Mouse (Mus musculus) hindbrain, embryonic 12.5 days (tissue): ENCODE measurements at regions not wholly inside any gene's neighbourhood (a gene's known extent, or its start where the extent isn't known, plus 50 kb on each side); places are given as distances from the start of the nearest gene placed in this dataset.
"Not testable (repeated sequence)": the region's sequence is repeated elsewhere in the genome, so short reads cannot be mapped to it uniquely, and the experiment has no call there.

Experiments
- ATAC-seq: fragments of 200-750 bp; cut with Nextera tagmentation; 2 replicates; pipeline ENCODE4 v1.8.0; 2017; ENCODE audit warnings: moderate TSS enrichment; ENCODE audit not compliant: low FRiP score
- H3K27ac ChIP-seq: fragments of 300-500 bp; sonication (generic); 2 replicates; pipeline ENCODE4 v1.5.1; 2016; ENCODE audit warnings: mild to moderate bottlenecking
- H3K27me3 ChIP-seq: fragments of 300-500 bp; sonication (generic); 2 replicates; pipeline ENCODE4 v1.6.1; 2016; ENCODE audit warnings: mild to moderate bottlenecking
- H3K36me3 ChIP-seq: fragments of 300-500 bp; sonication (generic); 2 replicates; pipeline ENCODE4 v1.6.1; 2016; ENCODE audit warnings: mild to moderate bottlenecking
- H3K4me1 ChIP-seq: fragments of 300-500 bp; sonication (generic); 2 replicates; pipeline ENCODE4 v1.6.1; 2016
- H3K4me2 ChIP-seq: fragments of 300-500 bp; sonication (generic); replicated peaks from 2 replicates; pipeline ENCODE4 v1.6.1; 2016; ENCODE audit warnings: mild to moderate bottlenecking
- H3K4me3 ChIP-seq: fragments of 300-500 bp; sonication (generic); 2 replicates; pipeline ENCODE4 v1.5.1; 2016; ENCODE audit warnings: mild to moderate bottlenecking
- H3K9ac ChIP-seq: fragments of 300-500 bp; sonication (generic); 2 replicates; pipeline ENCODE4 v1.6.1; 2016; ENCODE audit warnings: mild to moderate bottlenecking, moderate library complexity
- H3K9me3 ChIP-seq: fragments of 300-500 bp; sonication (generic); replicated peaks from 2 replicates; pipeline ENCODE4 v1.6.1; 2016; ENCODE audit warnings: mild to moderate bottlenecking
- WGBS: fragments of 180-500 bp; shearing (Covaris S2); methylation state at CpG from one replicate; pipeline ENCODE4 v1.1.7; 2016; 5-methylcytosine and 5-hydroxymethylcytosine counted together

DNA sequence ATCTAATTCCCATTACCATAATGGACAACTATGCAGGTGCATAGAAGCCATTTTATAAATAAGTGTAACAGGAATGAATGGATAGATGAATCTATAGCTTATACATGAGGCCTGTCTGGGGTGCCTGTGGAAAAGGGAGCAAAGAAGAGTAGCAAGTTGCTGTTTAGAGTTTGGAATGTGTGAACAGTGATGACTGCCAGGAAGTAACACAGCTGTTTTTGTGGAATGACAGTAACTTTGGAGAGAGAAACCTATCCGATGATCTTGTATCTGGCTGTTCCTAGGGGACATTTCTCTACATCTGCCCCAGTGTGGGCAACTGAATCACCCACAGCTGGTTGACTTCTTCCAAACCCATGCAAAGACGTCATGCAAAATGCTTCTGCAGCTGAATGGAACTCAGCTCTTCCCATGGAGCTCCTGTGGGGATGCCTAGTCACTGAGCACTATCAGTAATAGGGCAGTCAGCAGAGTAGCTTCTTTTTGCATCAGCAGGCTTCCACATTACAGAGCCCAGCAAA, 192.4 kb downstream of the Osr1 start:
- not testable (repeated sequence) for H3K4me3 ChIP-seq, H3K4me2 ChIP-seq, ATAC-seq, H3K9me3 ChIP-seq, H3K36me3 ChIP-seq, H3K27ac ChIP-seq, H3K9ac ChIP-seq, H3K4me1 ChIP-seq, H3K27me3 ChIP-seq
- WGBS, result 63% methylated on average over 2 of the region's 2 CpGs

DNA sequence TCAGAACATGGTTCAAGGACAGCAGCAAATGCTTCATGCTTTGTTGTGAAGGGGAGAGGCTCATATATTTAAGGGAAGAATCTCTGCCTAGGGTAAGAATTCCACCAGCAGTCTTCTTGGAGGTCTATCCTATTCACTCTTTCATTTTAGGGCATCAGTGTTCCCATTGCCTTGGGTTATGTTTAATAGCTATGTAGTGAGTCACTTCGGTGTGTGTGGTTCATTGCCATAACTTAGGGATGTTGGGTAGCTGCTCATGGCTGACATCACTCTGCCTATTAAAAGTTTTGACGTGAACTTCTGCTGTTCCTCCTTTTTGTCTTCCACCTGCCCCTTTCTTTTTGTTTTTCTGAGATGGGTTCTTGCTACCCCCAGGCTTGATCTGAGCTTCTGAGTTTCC, 192.9 kb downstream of the Osr1 start:
- Histone ChIP-seq H3K4me3 (no peak overlapping the region), H3K4me2 (no peak overlapping the region), H3K27me3 (no peaks in the 10 kb centered on the region), H3K27ac (no peak overlapping the region), H3K9me3 (no peaks in the 10 kb centered on the region), H3K36me3 (no peaks in the 10 kb centered on the region), H3K9ac (no peak overlapping the region), H3K4me1 (no peaks in the 10 kb centered on the region)
- 91% methylated on average over 2 of the region's 2 CpGs for WGBS
- no peak for ATAC-seq

DNA sequence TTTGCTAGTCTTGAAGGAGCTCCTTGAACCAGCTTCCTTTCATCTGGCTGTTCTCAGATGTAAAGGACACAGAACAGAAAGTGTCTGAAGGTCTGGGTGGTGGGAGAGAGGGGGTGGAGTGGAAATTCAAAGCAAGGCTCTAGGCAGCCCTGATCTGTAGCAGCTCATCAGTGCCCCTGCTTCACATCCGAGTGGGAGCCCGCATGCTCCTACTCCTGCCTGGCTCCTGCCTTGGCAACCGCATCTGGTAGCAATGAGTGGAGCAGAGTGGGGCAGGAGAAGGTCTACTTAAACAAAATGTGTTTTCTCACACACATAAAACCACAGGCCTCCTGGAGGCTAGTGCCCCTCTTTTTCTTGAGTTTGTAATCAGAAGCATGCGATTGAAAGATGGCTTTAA, 201.0 kb downstream of the Osr1 start:
- no peak for ATAC-seq
- Histone ChIP-seq H3K36me3 (no peaks in the 10 kb centered on the region), H3K9ac (no peak overlapping the region), H3K4me1 (no peaks in the 10 kb centered on the region), H3K27ac (no peak overlapping the region), H3K9me3 (no peaks in the 10 kb centered on the region), H3K27me3 (no peaks in the 10 kb centered on the region), H3K4me3 (no peak overlapping the region), H3K4me2 (no peak overlapping the region)
- WGBS, result 70% methylated on average over 4 of the region's 4 CpGs

DNA sequence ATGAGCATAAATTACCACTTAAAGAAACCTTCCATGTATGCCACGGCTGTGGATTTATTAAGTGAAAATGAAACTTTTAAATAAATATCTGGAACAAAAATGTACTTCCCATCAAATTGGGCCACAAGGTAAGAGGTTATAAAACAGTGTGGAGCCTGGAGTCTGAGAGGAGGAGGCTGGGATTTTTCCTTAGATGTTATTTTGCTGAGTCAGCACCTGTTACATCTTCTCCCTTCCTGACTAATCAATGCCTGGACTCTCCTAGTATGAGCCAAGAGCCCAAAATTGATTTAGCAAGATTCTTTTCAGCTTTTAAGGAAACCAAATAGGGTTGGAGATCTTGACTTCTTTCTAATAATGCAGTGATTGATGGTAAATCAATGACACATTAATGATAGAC, 203.0 kb downstream of the Osr1 start:
- no peaks in the 10 kb centered on the region for H3K27me3 ChIP-seq
- WGBS, result 90% methylated on average over 1 of the region's 1 CpGs
- H3K4me2 ChIP-seq, result no peak overlapping the region
- no peaks in the 10 kb centered on the region for H3K4me1 ChIP-seq
- H3K9ac ChIP-seq, result no peak overlapping the region
- no peak overlapping the region for H3K4me3 ChIP-seq
- no peaks in the 10 kb centered on the region for H3K9me3 ChIP-seq
- ATAC-seq, result no peak
- H3K36me3 ChIP-seq, result no peaks in the 10 kb centered on the region
- no peak overlapping the region for H3K27ac ChIP-seq

DNA sequence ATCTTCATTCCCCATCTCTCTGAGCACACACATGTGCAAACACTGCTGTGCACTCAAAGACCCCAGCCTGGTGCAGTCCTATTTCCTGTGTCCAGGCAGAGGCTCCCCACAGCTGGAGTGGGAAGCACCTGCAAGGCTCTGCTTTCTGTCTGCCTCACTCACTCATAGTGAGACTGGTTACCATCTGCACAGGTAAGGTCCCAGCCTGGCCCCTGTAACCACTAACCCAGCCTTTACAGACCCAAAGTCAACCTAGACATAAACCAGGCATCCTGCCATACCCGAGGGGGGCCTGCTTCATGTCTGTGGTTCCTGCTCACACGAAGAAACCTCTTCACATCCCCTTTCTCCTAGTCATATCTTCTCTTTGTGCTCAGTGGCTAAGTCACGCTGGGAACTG, 232.4 kb downstream of the Osr1 start:
- no peaks in the 10 kb centered on the region for H3K36me3 ChIP-seq
- H3K9ac ChIP-seq, result no peak overlapping the region
- no peak overlapping the region for H3K4me3 ChIP-seq
- WGBS, result 76% methylated on average over 3 of the region's 3 CpGs
- H3K9me3 ChIP-seq, result no peaks in the 10 kb centered on the region
- ATAC-seq, result no peak
- no peak overlapping the region for H3K4me2 ChIP-seq
- H3K4me1 ChIP-seq, result no peaks in the 10 kb centered on the region
- no peak overlapping the region for H3K27ac ChIP-seq
- H3K27me3 ChIP-seq, result no peaks in the 10 kb centered on the region

DNA sequence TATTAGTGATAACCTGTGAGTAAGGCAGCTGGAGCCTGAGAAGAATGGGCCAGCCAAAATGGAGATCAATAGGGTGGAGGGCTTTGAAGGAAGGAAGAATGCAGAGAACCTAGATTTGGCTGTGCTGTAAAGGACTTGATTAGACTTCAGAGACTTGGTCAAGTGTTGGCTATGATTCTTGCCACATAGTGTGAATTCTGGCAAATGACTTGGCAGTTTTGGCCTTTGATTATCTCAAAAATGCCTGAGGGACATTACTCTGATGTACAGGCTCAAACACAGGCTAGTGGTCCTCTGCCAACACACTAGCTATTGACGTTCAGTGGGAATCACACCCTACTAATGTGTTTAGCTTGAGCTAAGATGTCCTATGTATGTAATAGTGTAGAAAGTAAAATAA, 237.5 kb downstream of the Osr1 start:
- Histone ChIP-seq H3K36me3 (no peaks in the 10 kb centered on the region), H3K27ac (no peak overlapping the region), H3K9ac (no peak overlapping the region), H3K4me3 (no peak overlapping the region), H3K27me3 (no peaks in the 10 kb centered on the region), H3K4me1 (no peaks in the 10 kb centered on the region), H3K4me2 (no peak overlapping the region), H3K9me3 (no peaks in the 10 kb centered on the region)
- WGBS, result 91% methylated on average over 1 of the region's 1 CpGs
- no peak for ATAC-seq

DNA sequence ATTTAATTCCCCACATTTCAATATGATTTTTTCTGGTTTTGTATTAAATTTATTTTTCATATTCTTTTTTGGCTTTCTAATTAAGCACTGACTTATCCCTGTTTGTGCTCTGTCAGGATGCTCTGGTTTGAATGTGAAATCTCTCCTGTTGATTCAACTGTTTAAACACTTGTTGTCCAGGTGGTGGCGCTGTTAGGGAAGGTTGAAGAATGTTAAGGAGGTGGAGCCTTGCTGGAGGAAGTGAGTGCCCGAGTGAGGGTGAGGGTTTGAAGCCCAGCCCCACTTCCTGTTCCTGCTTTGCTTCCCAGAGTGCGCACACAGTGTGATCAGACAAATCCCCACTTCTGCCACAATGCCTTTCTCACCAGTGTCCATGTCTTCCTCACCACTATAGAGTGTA, 263.4 kb downstream of the Osr1 start:
- no peaks in the 10 kb centered on the region for H3K9me3 ChIP-seq
- no peak overlapping the region for H3K4me3 ChIP-seq
- H3K9ac ChIP-seq, result no peak overlapping the region
- ATAC-seq, result no peak
- no peaks in the 10 kb centered on the region for H3K36me3 ChIP-seq
- H3K27me3 ChIP-seq, result no peaks in the 10 kb centered on the region
- H3K4me2 ChIP-seq, result no peak overlapping the region
- 63% methylated on average over 3 of the region's 3 CpGs for WGBS
- no peaks in the 10 kb centered on the region for H3K4me1 ChIP-seq
- H3K27ac ChIP-seq, result no peak overlapping the region

DNA sequence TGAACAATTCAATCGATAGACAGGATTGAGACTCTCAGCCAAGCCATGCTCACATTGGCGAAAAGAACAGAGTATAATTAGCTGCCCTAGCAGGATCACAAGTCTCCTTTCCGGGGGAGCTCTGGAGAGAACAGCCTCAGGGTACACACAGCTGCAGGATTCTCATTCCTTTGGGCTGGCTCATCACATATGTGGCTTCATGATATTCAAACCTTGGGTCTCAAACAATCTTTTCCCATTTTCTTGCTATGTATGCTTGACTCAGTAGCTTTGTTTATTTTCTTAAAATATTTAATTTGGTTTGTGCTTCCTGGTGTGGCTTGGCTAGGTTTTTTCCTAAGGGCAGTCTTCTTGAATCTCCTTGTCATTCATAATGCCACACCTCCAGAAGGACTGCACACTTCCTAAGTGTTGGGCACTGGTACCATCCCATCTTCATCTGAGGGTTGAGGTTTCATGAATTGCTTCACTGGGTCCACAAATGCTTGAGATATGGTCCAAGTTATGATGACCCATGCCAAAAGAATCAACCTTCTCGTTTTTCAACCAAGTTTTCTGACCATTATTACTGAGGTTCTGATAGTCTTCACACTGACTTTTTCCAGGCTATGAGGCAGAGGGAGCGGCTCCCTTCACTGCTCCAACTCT, 269.4 kb downstream of the Osr1 start:
- Histone ChIP-seq H3K27me3 (no peaks in the 10 kb centered on the region), H3K9ac (no peak overlapping the region), H3K4me3 (no peak overlapping the region), H3K9me3 (no peaks in the 10 kb centered on the region), H3K4me1 (no peaks in the 10 kb centered on the region), H3K27ac (no peak overlapping the region), H3K36me3 (no peaks in the 10 kb centered on the region), H3K4me2 (no peak overlapping the region)
- 76% methylated on average over 5 of the region's 5 CpGs for WGBS
- no peak for ATAC-seq

DNA sequence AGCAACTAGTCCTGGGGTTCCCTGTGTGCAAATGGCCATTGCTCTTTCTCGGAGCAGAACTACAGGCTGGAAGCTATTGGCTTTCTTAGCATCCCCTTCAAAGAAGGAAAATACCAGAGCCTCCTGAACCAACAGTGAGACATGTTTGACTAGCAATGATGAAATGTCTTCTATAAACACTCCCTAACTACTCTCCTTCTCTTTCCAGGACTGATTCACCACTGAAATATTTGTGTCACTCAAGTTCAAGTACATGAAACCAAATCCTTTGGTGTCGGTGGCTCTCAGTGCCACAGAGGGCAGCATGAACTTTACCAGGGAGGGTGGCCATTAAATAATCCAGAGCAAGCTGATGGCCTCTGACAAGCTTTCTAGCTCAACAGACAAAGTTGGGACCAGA, 270.0 kb downstream of the Osr1 start:
- H3K36me3 ChIP-seq, result no peaks in the 10 kb centered on the region
- H3K9ac ChIP-seq, result no peak overlapping the region
- no peaks in the 10 kb centered on the region for H3K4me1 ChIP-seq
- H3K9me3 ChIP-seq, result no peaks in the 10 kb centered on the region
- no peaks in the 10 kb centered on the region for H3K27me3 ChIP-seq
- ATAC-seq, result no peak
- no peak overlapping the region for H3K4me2 ChIP-seq
- no peak overlapping the region for H3K27ac ChIP-seq
- H3K4me3 ChIP-seq, result no peak overlapping the region
- WGBS, result 71% methylated on average over 2 of the region's 2 CpGs

DNA sequence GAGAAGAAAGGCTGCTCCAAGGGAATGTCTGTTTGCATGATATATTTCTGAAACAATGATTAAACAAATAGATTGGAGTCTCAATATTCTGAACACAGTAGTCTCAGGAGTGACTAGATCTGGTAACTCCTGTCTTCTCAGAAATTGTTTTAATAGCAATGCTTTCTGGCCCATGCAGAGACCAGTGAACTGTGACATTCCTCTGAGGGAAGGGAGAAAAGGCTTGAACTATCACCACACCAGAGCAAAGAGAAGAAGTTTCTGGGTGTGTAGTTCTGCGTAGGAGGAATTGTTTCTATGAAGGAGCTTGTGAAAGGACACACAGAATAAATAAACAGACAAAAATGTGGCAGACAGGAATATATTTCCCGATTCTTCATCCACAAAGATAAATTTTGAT, 277.1 kb downstream of the Osr1 start:
- Histone ChIP-seq H3K27ac (no peak overlapping the region), H3K4me3 (no peak overlapping the region), H3K36me3 (no peaks in the 10 kb centered on the region), H3K4me1 (no peaks in the 10 kb centered on the region), H3K4me2 (no peak overlapping the region), H3K27me3 (no peaks in the 10 kb centered on the region), H3K9me3 (no peaks in the 10 kb centered on the region), H3K9ac (no peak overlapping the region)
- 70% methylated on average over 2 of the region's 2 CpGs for WGBS
- ATAC-seq, result no peak

DNA sequence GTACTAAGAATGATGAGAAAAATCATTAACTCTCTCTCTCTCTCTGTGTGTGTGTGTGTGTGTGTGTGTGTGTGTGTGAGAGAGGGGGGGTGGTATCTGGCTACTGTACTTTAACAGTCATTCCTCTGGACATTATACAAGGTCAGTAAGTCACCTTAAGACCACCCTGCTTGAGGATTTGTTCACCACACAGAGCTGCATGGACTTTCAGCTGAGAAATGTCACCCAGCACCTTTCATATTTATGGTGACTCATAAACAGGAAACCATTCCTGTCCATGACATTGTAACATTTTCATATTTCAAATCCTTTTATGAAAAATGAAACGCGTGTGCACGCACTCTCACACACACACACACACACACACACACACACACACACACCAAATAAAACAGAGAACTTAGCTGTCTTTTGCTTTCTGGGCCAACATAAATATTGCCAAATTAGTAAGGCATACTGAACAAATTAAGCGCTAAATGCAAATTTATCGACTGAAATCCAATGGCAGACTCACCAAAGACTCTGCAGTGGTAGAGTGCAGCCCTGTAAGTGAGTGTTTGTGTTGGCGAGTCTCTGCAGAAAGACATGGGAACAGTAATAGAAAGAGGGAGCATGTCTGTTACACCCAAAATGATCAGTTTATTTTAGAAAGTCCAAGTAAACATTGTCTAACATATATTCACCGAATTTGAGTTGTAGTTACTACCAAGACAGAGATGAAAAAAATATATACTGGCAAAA, 277.7 kb downstream of the Osr1 start:
- Histone ChIP-seq H3K9ac (no peak overlapping the region), H3K36me3 (no peaks in the 10 kb centered on the region), H3K27me3 (no peaks in the 10 kb centered on the region), H3K9me3 (no peaks in the 10 kb centered on the region), H3K4me3 (no peak overlapping the region), H3K4me1 (no peaks in the 10 kb centered on the region), H3K4me2 (no peak overlapping the region), H3K27ac (no peak overlapping the region)
- WGBS, result 88% methylated on average over 7 of the region's 7 CpGs
- no peak for ATAC-seq

DNA sequence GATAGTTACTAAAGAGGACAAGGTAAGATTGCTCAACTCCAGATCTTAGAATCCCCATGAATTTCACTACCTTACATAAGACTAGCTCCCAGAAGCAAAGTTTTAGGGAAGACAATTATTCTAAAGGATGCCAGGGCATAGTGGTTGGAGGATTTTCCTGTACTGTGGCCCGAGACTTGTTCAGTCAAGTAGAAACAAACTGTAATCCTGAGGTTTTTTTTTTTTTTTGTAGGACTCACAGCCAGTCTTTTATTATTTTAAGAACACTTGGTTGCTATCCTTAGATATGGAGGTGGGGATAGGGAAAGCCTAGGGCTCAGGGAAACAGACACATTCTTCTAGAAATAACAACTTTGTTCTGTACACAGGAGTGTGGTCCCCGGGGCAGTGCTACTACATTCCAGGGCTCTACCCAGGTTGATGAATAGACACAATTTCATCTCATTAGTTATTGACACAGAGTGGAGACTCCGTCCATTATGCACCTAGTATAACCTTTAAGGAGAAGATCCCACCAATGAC, 285.6 kb downstream of the Osr1 start:
- Histone ChIP-seq H3K4me1 (no peaks in the 10 kb centered on the region), H3K9me3 (no peaks in the 10 kb centered on the region), H3K27ac (no peak overlapping the region), H3K27me3 (no peaks in the 10 kb centered on the region), H3K4me3 (no peak overlapping the region), H3K4me2 (no peak overlapping the region), H3K36me3 (no peaks in the 10 kb centered on the region), H3K9ac (no peak overlapping the region)
- ATAC-seq, result no peak
- WGBS, result 84% methylated on average over 3 of the region's 3 CpGs

DNA sequence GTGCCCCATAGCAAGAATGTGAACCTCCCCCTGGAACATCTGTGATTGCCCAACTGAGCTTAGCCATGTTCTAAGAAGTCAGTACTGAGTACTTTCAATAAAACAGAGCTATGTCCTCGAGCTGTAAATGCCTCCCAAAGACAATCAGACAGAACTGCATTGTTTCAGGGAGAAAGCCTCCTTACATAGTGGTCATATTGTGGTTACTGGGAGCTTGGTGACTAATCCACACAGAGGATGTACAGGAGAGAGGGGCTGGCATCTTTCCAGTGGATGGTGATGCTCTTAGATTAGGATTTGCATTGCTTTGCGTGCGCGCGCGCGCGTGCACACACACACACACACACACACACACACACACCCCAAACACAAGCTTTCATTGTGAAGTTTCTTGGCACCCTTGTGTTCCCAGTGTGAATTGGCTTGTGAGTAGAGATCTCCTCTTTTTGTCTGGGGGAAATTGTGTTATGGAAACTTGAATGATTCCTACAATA, 286.3 kb downstream of the Osr1 start:
- ATAC-seq, result no peak
- 95% methylated on average over 8 of the region's 8 CpGs for WGBS
- H3K9me3 ChIP-seq, result no peaks in the 10 kb centered on the region
- H3K4me2 ChIP-seq, result no peak overlapping the region
- H3K27me3 ChIP-seq, result no peaks in the 10 kb centered on the region
- no peak overlapping the region for H3K4me3 ChIP-seq
- H3K27ac ChIP-seq, result no peak overlapping the region
- H3K9ac ChIP-seq, result no peak overlapping the region
- no peaks in the 10 kb centered on the region for H3K4me1 ChIP-seq
- no peaks in the 10 kb centered on the region for H3K36me3 ChIP-seq
